Mouse (Mus musculus): ENCODE measurements around the gene Akap13.

DNA sequence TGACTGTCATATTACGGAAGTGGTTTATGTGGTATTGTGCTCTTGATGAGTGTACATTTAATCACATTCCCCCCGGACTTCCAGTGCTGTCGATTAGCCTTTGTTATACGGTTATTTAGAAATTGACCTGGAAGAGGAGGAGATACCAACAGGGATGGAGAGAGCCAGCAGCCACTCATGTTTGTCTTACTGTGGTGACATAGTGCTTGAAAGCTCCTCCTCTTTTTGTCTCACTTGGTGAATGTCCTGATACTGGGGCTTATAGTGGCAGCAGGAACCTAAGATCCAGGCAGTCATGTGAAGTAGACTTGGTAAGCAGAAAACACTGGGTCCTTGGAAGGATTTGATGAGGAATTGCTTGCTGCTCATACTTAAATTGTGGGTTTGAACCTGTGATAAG lies 44.8 kb downstream of the Akap13 start:
- TF ChIP-seq CTCF (conservative IDR thresholded peaks at IDR 0.05; ENCODE audit: insufficient read depth, insufficient read length, low read depth, low read length), result no peak
- TF ChIP-seq POLR2A (IDR thresholded peaks at IDR 0.05; ENCODE audit: low read depth, low read length), result no peak
